Mouse (Mus musculus) testis, postnatal 10 days (tissue): ENCODE results near the gene Prok1.

Source experiments
- DNase-seq: peaks from one replicate; pipeline ENCODE4 v3.0.0; 2021; ENCODE audit warnings: low spot score

The Prok1 gene

DNA sequence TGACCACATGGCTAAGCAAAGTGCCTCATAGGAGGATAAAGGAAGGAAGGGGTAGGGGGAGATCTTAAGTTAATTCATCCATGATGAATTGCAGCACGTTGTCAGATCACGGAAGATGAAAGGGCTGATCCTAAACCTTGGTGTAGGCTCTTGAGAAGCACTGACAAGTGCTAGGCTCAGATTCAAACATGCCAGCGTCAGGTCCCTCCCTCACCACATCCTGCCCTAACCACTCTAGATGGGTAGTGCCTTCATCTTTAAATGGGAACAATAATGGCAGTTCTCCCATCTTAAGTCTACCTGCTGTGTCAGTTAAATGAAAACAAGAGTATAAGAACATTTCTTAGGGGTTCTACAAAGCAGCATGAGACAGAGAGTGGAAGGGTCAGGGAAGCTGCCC is 53.9 kb downstream of the Prok1 start:
- DNase-seq, result no peak

DNA sequence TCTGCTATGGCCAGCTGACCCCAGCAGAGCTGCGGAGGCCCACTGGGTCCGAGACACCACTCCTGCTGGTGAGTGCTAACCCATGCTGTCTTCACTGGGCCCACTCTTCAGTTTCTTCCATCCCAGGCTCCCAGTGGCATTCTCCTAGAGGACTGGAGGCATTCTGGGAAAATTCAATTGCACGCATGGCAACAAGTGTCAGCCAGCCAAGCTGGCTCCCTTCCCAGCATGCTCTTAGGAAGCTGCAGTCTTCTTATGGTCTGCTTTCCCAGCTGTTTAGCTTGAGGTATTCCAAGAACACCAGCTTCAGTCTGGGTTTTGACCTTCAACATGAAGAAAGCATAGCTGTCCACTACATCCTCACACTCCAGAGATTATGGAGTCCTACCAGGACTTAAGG is 56.3 kb downstream of the Prok1 start:
- peak; percentile 49 for DNase-seq
